In genomic region chr12:49107415-49108148, GRCm38 (mm10) we compare ENCODE assay signal across 21 mouse cellular contexts.
DNase-seq lines count a peak whose midpoint lies in the region; ATAC-seq lines count a peak whose summit lies in the region.
"Had no signal": no experiment of that assay in that cellular context is flagged by ENCODE, and none has a peak within 500 bp of the region (broad histone marks: within the 10 kb centered on the region; RNA-seq: fewer than 3 reads in every experiment).

No protein-coding gene starts in this region.

- H3K9me3 ChIP-seq in hindbrain, embryonic 14.5 days (ENCODE audit: control insufficient read depth, low read length) = no peaks in the 10 kb centered on the region
- no peaks in the 10 kb centered on the region for H3K9me3 ChIP-seq in hindbrain, embryonic 10.5 days
- no peaks in the 10 kb centered on the region for H3K9me3 ChIP-seq in neural tube, embryonic 11.5 days (ENCODE audit: control insufficient read depth, low read length)
- no peaks in the 10 kb centered on the region for H3K9me3 ChIP-seq in neural tube, embryonic 15.5 days (replicated peaks)
- no peaks in the 10 kb centered on the region for H3K9me3 ChIP-seq in liver, embryonic 11.5 days (ENCODE audit: control insufficient read depth, low read length)
- H3K9me3 ChIP-seq: embryonic facial prominence, embryonic 13.5 days; forebrain, embryonic 12.5 days; heart, embryonic 13.5 days had no signal

- intact Hi-C loops in gastrocnemius, postnatal 36 days (cut with DNase I) = no loop called here

- H3K9ac ChIP-seq in hindbrain, embryonic 14.5 days = no peak overlapping the region
- H3K9ac ChIP-seq in neural tube, embryonic 11.5 days (ENCODE audit: low read length) = no peak overlapping the region
- no peak overlapping the region for H3K9ac ChIP-seq in neural tube, embryonic 15.5 days (replicated peaks)
- no peak overlapping the region for H3K9ac ChIP-seq in liver, embryonic 11.5 days (ENCODE audit: low read depth, low read length)
- H3K9ac ChIP-seq: embryonic facial prominence, embryonic 13.5 days; forebrain, embryonic 12.5 days; heart, embryonic 13.5 days had no signal

- no peak for DNase-seq in hindbrain, embryonic 14.5 days (ENCODE audit: low spot score)
- DNase-seq in hindbrain, embryonic 10.5 days (ENCODE audit: low spot score) = no peak
- DNase-seq in neural tube, embryonic 11.5 days (ENCODE audit: low spot score) = no peak
- DNase-seq in neural tube, embryonic 10.5 days (ENCODE audit: extremely low spot score, low spot score) = no peak
- peak; percentile 11 for DNase-seq in mesoderm, embryonic 11.5 days (ENCODE audit: low read depth, low spot score)
- DNase-seq in gastrocnemius, postnatal 36 days = no peak
- no peak for DNase-seq in liver, embryonic 11.5 days (ENCODE audit: low spot score)
- DNase-seq: adrenal gland, adult 2 months; adrenal gland, postnatal 25 days; cerebellum, adult 2 months; gastrocnemius, adult 2 months; gastrocnemius, postnatal 25 days; heart, adult 11 months; heart, postnatal 36 days; kidney, adult 11 months had no signal

- ATAC-seq in hindbrain, embryonic 14.5 days (ENCODE audit: low FRiP score) = no peak
- ATAC-seq in neural tube, embryonic 11.5 days (ENCODE audit: insufficient read depth, low FRiP score, low TSS enrichment) = 0 out of 2 replicates have a peak, but pooled peaks have one; percentile 29
- ATAC-seq in neural tube, embryonic 15.5 days (ENCODE audit: low FRiP score) = no peak
- no peak for ATAC-seq in liver, embryonic 11.5 days (replicated peaks; ENCODE audit: low FRiP score)
- ATAC-seq: Patski had no signal

- 69% methylated on average over 10 of the region's 10 CpGs for WGBS in hindbrain, embryonic 14.5 days
- 78% methylated on average over 10 of the region's 10 CpGs for WGBS in hindbrain, embryonic 10.5 days
- WGBS in neural tube, embryonic 11.5 days = 66% methylated on average over 10 of the region's 10 CpGs
- WGBS in neural tube, embryonic 15.5 days = 62% methylated on average over 10 of the region's 10 CpGs
- WGBS in liver, embryonic 11.5 days = 71% methylated on average over 10 of the region's 10 CpGs

- H3K4me3 ChIP-seq in hindbrain, embryonic 14.5 days (replicated peaks; ENCODE audit: low read length) = no peak overlapping the region
- H3K4me3 ChIP-seq in hindbrain, embryonic 10.5 days = no peak overlapping the region
- no peak overlapping the region for H3K4me3 ChIP-seq in neural tube, embryonic 11.5 days (ENCODE audit: low read depth, low read length)
- no peak overlapping the region for H3K4me3 ChIP-seq in neural tube, embryonic 15.5 days (replicated peaks)
- no peak overlapping the region for H3K4me3 ChIP-seq in liver, embryonic 11.5 days (ENCODE audit: low read depth, low read length)
- H3K4me3 ChIP-seq: embryonic facial prominence, embryonic 13.5 days; forebrain, embryonic 12.5 days; gastrocnemius, adult 2 months; heart, embryonic 13.5 days had no signal

- peaks cover 10% of the 10 kb centered on the region for H3K4me1 ChIP-seq in hindbrain, embryonic 14.5 days (replicated peaks; ENCODE audit: control insufficient read depth, insufficient read depth, low read length)
- H3K4me1 ChIP-seq in hindbrain, embryonic 10.5 days (replicated peaks) = no peaks in the 10 kb centered on the region
- no peaks in the 10 kb centered on the region for H3K4me1 ChIP-seq in neural tube, embryonic 11.5 days (ENCODE audit: control insufficient read depth, insufficient read depth, low read length)
- peaks cover 8% of the 10 kb centered on the region for H3K4me1 ChIP-seq in neural tube, embryonic 15.5 days
- no peaks in the 10 kb centered on the region for H3K4me1 ChIP-seq in liver, embryonic 11.5 days (replicated peaks; ENCODE audit: control insufficient read depth, insufficient read depth, low read length)
- H3K4me1 ChIP-seq: embryonic facial prominence, embryonic 13.5 days; forebrain, embryonic 12.5 days; heart, embryonic 13.5 days had no signal

- no peaks in the 10 kb centered on the region for H3K36me3 ChIP-seq in hindbrain, embryonic 14.5 days (replicated peaks; ENCODE audit: control insufficient read depth, insufficient read depth)
- no peaks in the 10 kb centered on the region for H3K36me3 ChIP-seq in hindbrain, embryonic 10.5 days
- H3K36me3 ChIP-seq in neural tube, embryonic 11.5 days (ENCODE audit: control insufficient read depth, insufficient read depth, low read length) = no peaks in the 10 kb centered on the region
- no peaks in the 10 kb centered on the region for H3K36me3 ChIP-seq in neural tube, embryonic 15.5 days
- H3K36me3 ChIP-seq in liver, embryonic 11.5 days (ENCODE audit: control insufficient read depth, insufficient read depth, low read length) = no peaks in the 10 kb centered on the region
- H3K36me3 ChIP-seq: embryonic facial prominence, embryonic 13.5 days; forebrain, embryonic 12.5 days; heart, embryonic 13.5 days had no signal

- no peaks in the 10 kb centered on the region for H3K27me3 ChIP-seq in hindbrain, embryonic 14.5 days (ENCODE audit: control insufficient read depth, insufficient read depth, low read length)
- H3K27me3 ChIP-seq in hindbrain, embryonic 10.5 days (ENCODE audit: insufficient read depth, poor library complexity, severe bottlenecking) = no peaks in the 10 kb centered on the region
- H3K27me3 ChIP-seq in neural tube, embryonic 11.5 days (ENCODE audit: control insufficient read depth, insufficient read depth, low read length) = no peaks in the 10 kb centered on the region
- no peaks in the 10 kb centered on the region for H3K27me3 ChIP-seq in neural tube, embryonic 15.5 days (replicated peaks)
- no peaks in the 10 kb centered on the region for H3K27me3 ChIP-seq in liver, embryonic 11.5 days (replicated peaks; ENCODE audit: control insufficient read depth, insufficient read depth, low read length)
- H3K27me3 ChIP-seq: CH12.LX; embryonic facial prominence, embryonic 13.5 days; forebrain, embryonic 12.5 days; heart, embryonic 13.5 days had no signal

- H3K4me2 ChIP-seq in hindbrain, embryonic 14.5 days (replicated peaks) = no peak overlapping the region
- no peak overlapping the region for H3K4me2 ChIP-seq in neural tube, embryonic 11.5 days (ENCODE audit: low read depth)
- H3K4me2 ChIP-seq in neural tube, embryonic 15.5 days = no peak overlapping the region
- H3K4me2 ChIP-seq in liver, embryonic 11.5 days = no peak overlapping the region
- H3K4me2 ChIP-seq: embryonic facial prominence, embryonic 13.5 days; forebrain, embryonic 12.5 days; heart, embryonic 13.5 days had no signal

- H3K27ac ChIP-seq in hindbrain, embryonic 14.5 days = 0 out of 2 replicates have a peak overlapping the region, but pooled peaks have one; percentile 75
- no peak overlapping the region for H3K27ac ChIP-seq in hindbrain, embryonic 10.5 days
- no peak overlapping the region for H3K27ac ChIP-seq in neural tube, embryonic 11.5 days (ENCODE audit: low read depth, low read length)
- peak overlapping the region; percentile 38 for H3K27ac ChIP-seq in neural tube, embryonic 15.5 days (replicated peaks)
- no peak overlapping the region for H3K27ac ChIP-seq in liver, embryonic 11.5 days (ENCODE audit: low read depth, low read length)
- H3K27ac ChIP-seq: embryonic facial prominence, embryonic 13.5 days; forebrain, embryonic 12.5 days; gastrocnemius, adult 2 months; heart, embryonic 13.5 days had no signal

Comparison
In these comparisons a context has a peak if more than half of its experiments do, and no peak if none do; other contexts are left out.
1. H3K27ac ChIP-seq: peak in hindbrain, embryonic 14.5 days (single experiment) and neural tube, embryonic 15.5 days (single experiment); none in hindbrain, embryonic 10.5 days (single experiment), neural tube, embryonic 11.5 days (single experiment) and liver, embryonic 11.5 days (single experiment).